Mouse (Mus musculus) c-Kit-positive CD71-positive TER-119-positive erythroid progenitor cells, embryonic 14.5 days (primary cell): ENCODE data around the gene Igf1r.

ENCODE experiments used
- DNase-seq: peaks from one replicate; pipeline ENCODE4 v3.0.0-alpha.2; 2013; ENCODE audit warnings: low spot score

Gene Igf1r

DNA sequence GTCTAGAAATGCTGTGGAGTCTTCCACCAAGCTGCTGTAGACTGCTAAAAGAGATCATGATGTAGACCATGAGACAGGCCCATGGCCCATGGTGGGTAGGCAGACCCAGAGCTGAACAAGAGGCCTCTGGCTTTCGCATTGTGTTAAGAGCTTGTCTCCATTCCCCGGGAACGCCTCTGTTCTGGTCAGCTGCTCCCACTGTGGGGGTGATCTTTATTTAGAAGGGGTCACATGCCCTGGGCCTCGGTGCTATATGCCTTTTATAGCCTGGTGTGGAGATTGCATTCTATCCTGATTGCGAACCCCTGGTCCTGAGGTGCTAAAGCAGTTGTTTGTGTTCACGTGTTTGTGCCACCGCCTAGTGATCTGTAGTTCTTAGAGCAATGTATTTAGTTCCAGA, 57.5 kb downstream of the Igf1r start:
- DNase-seq: no peak

DNA sequence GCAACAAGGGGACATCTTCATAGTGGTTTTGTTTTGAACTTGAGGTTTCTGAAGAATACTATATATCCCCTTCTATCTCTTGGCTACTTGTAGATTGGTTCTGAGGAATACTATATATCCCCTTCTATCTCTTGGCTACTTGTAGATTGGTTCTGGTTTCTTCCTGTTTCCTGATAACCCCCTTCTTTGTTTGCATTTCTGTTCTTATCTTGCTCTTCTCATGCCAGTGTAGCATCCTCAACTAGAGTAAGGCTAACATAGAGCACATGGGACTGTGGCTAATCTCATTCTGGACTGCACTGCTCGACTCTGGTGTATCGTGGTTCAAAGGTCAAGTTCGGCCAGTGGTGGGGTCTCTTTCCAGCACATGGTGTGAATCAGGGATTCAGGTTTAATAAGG, 58.2 kb downstream of the Igf1r start:
- DNase-seq: peak; percentile 54

DNA sequence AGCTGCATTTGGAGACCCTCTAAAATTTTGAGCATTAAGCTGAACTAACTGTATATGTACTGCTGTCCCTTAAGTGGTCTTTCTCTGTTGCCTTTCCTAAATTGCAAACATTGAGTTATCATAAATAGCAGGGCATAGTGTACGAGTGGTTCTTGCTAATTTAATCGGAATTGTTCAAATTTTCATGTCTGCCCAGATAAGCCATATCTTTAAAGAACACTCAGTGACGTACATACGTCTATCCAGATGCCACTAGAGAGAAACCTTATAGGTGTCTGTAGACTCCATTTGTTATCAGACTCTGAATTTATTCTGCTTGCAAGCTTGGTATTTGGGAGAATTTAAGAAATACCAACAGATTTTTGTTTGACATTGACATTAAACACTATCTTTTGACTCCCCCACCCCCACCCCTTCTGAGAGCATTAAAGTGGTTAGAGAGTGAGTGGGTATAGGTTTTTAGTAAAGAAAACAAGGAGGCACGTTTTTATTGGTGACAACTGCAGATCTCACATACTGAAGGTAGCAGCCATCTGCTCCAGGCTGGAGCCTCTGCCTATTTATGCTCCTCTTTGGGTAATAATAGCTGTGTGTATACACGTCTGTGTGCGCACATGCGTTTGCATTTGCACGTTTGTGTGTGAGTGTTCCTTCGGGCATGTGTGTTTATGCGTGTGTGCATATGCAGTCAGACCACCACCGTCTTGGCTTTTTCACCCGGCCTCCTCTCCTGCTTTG, 58.9 kb downstream of the Igf1r start:
- DNase-seq: peak; percentile 92

DNA sequence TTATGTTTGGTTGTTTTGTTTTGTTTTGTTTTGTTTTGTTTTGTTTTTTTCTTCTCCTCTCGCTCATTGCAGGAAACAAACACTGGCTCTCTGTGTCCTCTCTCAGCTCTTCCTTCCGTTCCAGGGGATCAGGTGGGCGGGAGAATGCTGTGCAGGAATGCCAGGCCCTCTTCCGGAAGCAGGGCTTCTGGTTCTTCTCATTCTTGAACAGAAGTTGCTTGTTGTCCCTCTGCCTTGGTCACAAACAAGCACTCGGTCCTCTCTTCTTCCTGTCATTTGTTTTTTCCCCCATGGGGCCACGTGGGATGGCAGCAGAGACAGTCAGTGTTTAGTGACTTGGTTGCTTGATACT, 59.5 kb downstream of the Igf1r start:
- DNase-seq: no peak

DNA sequence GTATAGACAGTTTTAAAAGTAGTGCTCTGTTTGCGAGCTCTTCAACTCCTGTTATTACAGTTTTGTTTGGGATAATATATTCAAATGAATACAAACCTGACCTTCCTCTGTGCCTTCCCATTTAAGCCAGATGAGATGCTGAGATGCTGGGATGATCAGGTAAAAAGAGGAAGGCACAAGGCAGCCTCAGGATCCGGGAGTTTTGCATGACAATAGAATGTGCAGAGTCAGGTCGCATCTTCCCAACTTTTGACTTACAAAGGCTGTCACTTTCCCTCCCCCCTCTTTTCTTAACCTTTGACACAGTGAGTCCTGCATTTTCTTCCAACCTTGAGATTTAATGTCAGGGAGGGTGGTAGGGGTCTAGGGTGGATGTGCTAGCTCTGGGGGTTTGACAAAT, 61.9 kb downstream of the Igf1r start:
- no peak for DNase-seq

DNA sequence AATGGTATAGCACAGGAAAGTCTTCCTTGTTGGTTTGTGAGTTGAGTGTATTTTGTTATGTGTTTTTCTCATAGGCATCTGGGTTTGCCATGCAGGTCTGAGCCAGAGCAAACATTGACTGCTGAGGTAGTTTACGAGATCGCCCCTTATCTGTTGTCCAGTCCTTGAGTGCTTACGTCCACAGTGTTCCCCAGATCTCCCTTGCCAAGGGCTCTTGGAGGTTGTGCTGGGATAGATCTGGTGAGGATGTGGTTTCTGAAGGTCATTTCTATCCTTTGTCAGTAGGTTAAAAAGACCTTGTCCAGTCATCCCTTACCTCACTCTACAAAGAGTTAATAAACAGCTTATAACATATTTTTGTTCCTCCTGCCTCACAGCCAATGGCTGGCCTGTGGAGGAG, 62.8 kb downstream of the Igf1r start:
- DNase-seq: no peak

DNA sequence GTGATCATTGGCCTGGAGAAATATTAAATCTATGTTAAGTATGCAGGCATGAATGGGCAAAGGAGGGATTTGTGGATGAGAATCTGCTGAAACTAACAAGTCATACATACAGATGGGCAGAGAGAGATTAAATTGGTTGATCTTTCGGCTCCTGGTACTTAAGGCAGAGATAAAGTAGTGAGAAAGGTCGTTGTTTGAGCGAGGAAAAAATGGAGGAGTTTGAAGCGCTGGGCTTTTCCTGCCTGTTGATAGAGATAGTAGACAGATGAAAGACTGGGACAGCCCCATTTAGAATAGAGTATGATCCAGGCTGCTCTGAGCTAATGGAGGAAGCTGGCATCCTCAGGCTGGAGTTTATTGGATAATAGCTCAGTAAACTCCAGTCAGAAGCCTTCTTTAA, 65.4 kb downstream of the Igf1r start:
- no peak for DNase-seq

DNA sequence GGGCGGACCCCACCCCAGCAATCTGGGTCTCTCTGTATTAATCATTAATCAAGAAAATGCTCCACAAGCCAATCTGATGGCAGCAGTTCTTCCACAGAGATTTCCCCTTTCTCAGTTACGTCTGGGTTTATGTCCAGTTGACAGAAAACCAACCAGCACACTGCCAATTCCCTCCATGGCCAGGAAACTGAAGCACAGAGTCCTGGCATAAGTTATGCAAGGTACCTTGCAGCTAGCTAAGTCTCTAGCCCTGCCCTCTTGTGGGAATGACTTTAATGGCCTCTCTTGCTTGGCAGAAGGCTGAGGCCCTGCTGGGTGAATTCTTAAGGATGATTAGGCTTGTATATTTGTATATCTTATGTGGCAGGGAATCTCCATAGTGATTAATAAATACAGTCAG, 67.9 kb downstream of the Igf1r start:
- no peak for DNase-seq

DNA sequence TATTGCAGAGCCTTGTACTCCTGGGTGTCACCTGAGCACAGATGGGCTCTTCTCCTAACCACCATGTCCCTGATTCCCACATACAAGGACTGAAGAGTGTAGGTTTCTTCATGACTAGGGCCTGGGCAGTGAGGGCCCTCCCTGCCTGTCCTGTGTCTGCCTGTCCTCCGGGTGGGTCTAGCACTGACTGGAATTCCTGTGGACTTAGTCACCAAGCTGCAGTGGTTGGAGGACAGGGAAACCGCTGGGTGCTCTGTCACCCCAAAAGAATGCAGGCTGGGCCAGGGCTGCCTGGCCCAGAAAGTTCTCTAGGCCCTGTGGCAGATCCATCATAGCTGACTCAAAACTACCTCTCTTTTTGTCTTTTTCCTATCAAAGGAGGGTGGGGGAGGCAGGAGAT, 69.1 kb downstream of the Igf1r start:
- no peak for DNase-seq

DNA sequence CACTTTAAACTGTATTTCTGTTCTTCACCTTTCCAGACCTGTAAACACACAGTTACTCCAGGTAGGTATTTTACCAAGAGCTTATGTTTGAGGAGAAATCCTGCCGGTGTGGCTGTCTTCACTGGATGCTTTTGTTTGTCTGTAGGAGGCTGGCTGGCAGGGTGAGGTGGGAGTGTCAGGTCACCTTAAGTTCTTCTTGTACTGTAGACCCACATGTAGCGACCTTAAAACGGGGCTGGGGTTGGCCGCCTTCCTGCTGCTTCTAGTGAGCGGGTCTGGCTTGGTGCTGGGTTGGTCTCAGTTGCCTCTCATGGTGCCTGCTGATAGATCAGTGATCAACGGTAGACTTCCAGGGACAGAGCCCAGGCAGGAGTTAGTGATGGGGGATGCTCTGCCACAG, 69.6 kb downstream of the Igf1r start:
- no peak for DNase-seq

DNA sequence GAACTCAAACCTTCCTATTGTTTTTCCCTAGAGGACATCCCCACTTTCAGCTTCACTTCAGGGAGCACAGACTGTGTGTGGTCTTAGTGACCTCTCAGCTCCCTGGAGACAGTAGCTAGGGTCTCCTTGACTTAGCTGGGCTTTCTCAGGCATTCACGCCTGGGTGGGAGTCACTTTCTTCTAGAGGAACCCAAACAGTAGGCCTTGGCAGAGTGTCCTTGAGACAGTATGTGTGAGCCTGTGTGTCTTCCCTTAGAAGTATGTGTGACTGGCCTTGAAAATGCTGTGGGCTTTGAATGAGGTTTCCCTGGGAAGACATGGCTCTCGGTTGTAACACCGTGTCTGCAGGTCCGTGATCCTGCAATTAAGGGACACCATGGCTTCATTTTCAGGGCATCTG, 71.3 kb downstream of the Igf1r start:
- DNase-seq: no peak

DNA sequence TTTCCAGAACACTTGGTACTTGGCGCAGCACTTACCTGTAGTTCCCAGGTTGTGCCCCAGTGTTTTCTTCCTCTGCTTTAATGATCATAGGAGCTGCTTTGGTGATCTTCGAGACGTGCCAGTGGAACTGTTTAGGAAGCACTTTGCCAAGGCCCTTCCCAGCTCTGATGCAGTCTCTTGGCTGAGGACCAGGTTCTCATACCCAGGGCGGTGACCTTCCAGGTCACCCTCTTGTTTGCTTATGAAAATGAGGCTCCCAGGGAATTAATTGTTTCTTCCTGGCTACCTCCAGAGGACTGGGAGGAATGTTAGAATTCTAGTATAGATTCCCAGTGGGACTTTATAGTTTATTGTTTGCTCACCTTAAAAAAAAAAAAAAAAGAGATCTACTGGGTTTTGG, 72.0 kb downstream of the Igf1r start:
- no peak for DNase-seq

DNA sequence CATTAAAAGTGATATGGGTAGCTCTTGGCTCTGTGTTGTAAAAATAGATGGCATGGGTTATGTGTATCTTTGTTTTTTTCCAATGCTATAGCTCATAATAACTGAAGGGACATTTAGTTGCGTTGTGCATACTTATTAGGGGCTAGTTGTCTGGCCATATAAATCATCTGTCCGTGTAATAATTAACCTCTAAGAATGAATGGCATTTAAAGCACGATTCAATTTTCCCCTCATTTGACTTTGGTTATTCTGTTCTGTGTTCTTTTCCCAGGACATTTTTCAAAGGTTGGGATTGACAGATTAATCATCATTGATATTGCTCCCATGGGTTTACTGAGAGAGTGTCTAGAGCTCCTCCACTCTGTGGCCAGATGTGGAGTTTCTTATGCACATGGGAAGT, 72.8 kb downstream of the Igf1r start:
- DNase-seq: no peak

DNA sequence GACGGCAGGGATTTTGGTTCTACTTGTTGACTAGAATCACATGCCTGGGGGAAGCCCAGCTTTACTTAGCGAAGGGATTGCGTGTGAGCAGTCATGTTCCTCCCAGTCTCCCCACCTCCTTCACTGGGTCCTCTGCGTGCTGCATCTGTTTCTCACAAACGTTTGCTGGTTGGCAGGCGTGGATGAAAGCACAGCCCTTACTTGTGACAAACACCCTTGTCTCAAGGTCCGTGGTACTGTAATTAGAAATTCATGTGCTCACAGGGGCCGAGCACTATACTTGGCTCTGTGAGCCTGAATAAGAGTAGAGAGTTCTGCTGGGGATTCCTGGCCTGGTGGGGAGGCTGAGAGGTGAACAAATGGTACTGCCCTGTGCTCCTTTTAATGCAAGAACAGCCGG, 73.4 kb downstream of the Igf1r start:
- no peak for DNase-seq

DNA sequence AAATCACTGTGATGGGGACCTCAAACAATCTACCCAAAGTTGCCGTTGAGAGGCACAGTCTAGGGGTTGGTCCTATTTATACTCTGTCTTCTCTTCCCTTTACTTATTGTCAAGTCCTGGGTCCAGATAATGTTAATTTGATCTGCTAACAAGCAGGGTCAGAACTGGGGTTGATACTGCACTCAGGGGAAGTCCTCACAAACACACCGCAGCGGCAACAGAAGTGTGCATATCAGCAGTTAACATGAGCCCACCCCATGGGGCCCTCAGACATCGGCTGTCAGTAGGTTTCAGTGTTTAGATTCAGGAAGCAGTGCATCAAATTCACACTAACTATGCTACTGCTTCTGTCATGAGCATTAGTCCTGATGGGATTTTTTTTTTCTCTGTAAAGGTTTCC, 75.5 kb downstream of the Igf1r start:
- DNase-seq: no peak

DNA sequence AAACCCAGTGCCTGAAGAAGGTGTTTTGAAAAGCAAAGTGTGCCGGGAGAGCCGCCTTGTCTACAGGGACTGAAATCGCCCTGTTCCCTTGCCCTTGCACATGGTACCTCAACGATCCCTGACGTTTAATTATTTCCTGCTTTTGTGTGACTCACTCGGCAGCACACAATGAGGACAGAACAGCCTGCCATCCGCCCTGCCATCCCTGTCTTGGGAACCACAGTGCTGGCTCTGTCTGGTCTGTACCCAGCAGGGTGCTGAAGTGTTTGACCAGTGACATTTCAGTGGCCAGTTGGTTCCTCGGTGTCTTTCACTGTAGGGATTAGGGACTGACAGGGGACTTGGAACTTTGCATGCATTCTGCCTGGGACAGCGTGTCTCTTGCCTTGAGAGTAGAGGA, 78.2 kb downstream of the Igf1r start:
- DNase-seq: no peak

DNA sequence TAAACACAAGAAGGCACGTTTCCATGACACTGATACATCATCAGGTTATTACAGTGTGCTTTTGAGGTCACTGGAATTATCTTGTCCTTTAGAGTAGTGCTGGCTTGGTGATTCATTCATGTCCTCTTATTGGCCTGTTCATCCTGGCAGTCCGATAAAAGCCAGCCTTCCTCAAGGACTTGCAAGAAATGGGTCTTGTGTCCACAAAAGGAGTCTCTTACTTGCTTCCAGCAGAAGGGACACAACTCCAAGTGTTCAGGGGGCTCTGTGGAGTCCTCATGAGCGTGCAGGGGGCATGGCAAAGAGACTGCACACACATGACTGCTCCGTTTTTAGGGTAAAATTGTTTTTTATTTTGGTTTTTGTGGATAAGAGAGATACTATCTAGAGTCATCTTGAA, 83.9 kb downstream of the Igf1r start:
- DNase-seq: no peak

DNA sequence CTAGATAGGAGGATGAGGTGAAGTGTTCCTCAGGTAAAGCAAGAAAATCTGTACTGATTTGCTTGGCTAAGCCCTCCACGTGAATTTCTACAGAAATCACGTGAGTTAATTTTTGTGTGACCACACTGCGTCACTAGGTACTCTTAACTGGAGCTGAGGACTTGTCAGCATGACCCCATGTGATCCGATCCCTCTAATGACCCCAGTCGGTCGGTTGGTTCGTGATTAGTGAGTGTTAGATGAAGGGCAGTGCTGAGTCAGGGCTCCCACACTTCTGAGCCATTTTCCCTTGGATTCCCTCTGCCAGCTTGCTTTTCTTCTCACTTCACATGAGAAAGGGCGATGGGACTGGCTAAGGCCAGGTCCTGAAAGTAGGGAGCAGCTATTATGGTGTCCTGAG, 86.2 kb downstream of the Igf1r start:
- DNase-seq: no peak

DNA sequence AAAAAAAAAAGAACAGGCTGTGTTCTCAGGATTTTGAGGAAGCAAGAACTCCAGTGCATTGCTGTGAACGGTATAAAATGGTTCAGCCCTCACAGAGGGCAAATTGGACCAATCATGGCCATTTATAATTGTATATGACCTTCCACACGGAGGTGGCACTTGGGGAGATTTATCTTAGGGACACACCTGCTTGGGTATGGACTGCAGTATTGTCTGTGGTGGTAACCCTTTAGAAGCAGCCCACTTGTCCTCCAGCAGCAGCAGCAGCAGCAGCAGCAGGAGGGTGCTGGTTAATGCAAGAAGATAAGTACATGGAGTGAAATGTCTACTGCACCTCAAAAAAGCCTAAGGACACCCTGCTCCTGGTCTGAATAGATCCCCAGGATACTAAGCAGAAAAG, 86.9 kb downstream of the Igf1r start:
- DNase-seq: peak; percentile 14

DNA sequence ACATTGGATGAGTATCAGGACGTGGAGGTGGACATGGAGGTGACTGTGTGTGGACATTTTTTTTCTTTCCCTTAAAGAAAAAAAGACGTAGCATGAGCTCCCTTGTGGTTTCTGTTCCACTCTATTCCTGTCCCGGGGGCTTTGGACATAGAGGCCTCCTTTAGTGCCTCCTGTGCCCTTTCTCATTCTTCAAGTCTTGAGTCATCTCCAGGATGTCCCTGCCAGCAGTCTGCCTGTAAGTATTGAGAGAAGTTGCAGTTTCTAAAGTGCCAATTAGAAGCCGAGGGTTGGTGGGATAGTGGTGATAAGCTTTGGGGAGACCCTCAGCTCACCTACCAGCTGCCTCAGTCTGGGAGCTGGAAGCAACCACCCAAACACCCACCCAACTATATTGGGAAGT, 92.0 kb downstream of the Igf1r start:
- DNase-seq: no peak

DNA sequence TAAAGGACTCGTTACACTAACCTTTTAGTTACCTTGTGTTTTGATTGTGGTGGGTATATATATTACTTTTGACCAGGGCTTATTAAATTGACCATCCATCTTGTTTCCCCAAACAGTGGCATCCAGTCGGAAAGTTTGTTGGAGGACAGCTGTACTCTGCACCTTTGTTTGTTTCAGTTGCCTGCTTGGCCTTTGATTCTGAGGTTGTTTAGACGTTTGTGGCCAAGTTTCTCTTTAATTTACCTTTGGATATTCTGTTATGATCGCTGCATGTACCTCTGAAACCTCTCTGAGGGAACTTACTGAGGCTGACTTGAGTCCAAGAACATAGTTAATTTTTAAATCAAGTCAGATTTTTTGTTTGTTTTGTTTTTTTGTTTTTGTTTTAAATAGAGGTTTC, 94.5 kb downstream of the Igf1r start:
- no peak for DNase-seq

DNA sequence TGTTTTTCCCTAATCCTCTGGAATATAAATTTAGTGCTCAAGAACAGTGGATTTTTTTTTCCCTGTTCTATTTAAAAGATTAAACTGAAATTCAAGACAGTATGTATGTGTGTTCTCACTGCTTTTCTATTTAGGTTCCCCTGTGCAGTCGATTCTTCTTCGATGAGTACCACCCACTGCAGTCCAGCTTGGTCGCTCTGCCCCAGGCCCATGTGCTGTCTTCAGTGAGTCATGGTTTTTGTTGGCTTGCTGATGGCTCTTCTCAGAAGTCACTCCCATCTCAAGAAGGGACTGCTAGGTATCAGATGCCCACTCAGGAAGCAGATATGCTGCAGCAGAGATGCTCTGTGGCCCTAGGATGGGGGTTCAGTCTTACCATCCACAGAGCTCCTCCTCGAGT, 95.9 kb downstream of the Igf1r start:
- DNase-seq: no peak

DNA sequence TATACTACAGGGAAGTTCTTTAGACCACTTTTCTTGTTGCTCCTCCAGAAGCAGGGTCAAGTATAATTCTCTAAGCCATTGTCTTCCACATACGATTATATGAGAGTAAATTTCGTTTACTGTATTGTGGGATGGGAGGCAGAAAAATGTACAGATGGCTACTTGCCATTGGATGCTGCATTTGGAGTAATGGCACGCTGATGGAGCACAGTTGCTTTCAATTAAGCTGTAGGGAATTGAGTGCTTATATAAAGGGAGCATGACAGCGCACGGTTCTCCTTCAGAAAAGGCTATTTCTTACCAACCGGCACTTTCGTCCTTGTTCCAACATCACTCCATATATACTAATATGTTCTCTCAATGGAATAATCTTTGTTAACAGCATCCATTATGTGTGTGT, 96.4 kb downstream of the Igf1r start:
- DNase-seq: no peak

DNA sequence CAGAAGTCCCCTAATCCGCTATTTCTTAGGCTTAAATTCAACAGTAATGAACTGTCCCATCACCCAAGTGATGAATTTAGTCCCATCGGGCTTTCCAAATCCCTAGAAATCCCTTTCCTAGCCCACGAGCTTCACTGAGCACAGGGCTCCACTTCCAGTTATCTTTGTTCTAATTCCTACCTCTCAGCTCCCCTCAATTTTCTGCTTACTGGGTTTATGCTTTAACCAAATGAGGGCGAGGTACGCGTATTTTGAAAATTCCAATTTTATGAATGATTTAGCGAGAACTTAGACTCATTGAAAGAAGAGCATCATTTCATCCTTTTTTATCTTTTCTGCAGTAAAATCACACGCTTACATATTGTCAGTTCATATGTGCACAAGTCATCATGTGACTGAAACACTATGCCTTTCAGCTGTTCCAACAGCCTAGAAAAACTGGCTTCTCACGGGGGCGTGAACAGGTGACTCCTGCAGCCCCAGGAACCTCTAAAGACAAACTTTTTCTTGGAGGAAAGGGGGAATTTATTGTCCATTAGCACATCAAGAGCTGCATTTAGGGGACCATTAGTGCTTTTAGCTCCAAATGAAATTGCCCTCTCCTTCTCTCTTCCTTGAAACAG, 100.5 kb downstream of the Igf1r start:
- no peak for DNase-seq
